Mouse (Mus musculus) gastrocnemius, postnatal 36 days (tissue): ENCODE results near the gene Dtd1. TPM values are rescaled to one million over a fixed set of nuclear protein-coding genes. Genes with fewer than 3 reads are reported as not detected.
"Not testable (repeated sequence)": the region's sequence is repeated elsewhere in the genome, so short reads cannot be mapped to it uniquely, and the experiment has no call there.

ENCODE experiments used
- DNase-seq, 2 experiments: peaks; one replicate each; pipeline ENCODE4 v3.0.0; 2022
- intact Hi-C: fragments of 180-260 bp; cut with DNase I; formaldehyde crosslinking; loops from one replicate; pipeline ENCODE4 v1.15.1; 2025
- long read RNA-seq, 2 experiments: library from polyadenylated mRNA; stranded (forward); transcript quantifications; one replicate each; pipeline ENCODE4 v2.0.0; 2021
- total RNA-seq, 2 experiments: library from RNA; stranded (reverse); gene quantifications; 2 replicates each; pipeline ENCODE4 v1.2.3; 2021

Gene Dtd1
- 10 to 100 TPM; 12.6 to 13.8 TPM for total RNA-seq
- long read RNA-seq, experiment 1, transcript Dtd1-201 (6 exons, 1,350 nt): major isoform, 16 of 18 reads
- long read RNA-seq, experiment 1, partial matches to known transcripts: 1 of 18 reads
- long read RNA-seq, experiment 1, other reads (novel, unspliced or antisense): 1 of 18 reads
- long read RNA-seq, experiment 2, transcript Dtd1-201 (6 exons, 1,350 nt): major isoform, 14 of 18 reads
- long read RNA-seq, experiment 2, partial matches to known transcripts: 2 of 18 reads
- long read RNA-seq, experiment 2, other reads (novel, unspliced or antisense): 2 of 18 reads

DNA sequence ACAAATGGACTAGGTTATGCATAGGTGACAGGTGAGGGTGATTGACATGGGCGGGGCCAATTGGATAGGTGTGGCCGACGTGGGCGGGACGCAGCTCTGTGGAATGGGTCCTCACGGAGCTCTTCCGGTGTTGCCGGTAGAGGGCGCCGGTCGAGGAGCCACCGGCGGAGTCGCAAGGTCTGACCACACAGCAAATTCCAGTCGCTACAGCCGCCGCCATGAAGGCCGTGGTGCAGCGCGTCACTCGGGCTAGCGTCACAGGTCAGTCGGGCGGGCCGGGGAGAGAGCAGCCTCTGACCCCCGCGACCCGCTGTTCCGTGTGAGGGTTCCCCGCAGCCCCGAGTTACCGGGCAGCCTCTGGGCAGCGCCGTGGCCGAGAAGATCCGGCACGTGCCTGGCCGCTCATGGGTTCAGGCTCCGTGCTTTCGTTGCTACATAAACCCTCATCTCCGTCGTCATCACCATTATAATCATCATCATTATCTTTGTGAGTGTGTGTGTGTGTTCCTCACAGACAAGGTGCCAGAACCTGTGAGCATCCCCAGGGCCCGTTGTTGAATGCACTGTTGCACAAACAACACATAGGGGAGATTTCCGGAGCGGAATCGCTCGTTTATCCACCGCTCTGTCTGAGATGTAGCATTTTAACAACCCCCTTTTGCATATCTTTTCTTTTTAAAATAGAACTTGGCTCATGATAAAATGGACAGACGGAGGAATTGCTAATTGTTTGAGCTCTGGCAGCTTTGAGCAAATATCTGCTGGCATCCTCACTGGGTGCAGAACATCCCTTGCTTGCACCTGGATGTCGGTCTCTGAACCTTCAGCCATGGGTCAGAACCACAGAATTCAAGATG lies at the start of gene Dtd1:
Gene Dtd1, plus strand, starts transcription at position 67 of the 857 bp plus-strand sequence.
- intact Hi-C loops: no loop called here
- DNase-seq: peak; percentile 80 to 81

DNA sequence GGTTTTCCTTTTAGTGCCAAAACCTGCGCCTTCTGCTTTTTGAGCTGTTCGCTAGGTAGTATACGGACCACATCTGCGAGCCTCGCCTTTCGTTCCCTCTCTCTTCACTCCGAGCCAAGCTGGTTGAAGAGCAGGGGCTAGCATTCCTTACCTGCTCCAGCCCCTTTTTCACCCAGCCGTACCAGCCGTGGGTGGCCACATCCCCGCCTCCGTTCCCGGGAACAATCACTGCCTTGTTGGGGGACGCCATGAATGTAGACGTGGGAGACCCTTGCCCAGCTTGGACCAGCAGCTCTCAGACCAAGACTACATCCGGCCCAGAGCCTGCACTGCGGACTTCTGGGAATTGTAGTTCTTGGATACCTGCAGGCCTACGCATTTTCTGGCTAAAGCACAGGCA lies 49.2 kb upstream of the Dtd1 start, which contains the start of gene Rbbp9:
Gene Rbbp9, minus strand, starts transcription at position 341 of the 400 bp plus-strand sequence.
- DNase-seq: peak; percentile 25 to 43
- intact Hi-C loops: no loop called here

GRCm38 (mm10) chr2:144553905-144554304 lies 45.8 kb upstream of the Dtd1 start:
- intact Hi-C loops: no loop called here

DNA sequence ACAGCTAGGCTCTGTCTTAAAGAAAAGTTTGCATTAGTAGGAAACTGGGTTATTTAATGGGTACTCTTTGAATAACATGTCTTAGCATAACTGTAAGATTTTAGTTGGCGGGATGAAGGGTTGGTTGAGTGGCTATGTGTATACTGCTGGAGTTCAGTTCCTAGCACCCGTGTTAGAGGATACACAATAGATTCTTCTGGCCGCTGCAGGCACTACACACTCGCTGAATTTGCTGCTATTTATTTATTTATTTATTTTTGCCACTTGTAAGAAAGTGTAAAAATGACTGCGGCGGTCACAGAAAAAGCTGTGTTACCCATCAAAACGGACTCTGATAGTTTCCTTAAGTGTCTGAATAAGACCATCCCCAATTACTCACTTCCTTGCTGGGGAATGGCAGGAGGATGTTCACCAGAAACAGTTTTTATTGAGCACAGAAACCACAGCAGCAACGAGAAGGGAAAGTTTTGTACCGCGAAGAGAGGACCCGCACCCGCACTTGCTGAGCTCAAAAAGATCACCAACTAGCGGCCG lies 44.3 kb upstream of the Dtd1 start:
- DNase-seq: no peak
- intact Hi-C loops: no loop called here

More at GRCm38 (mm10) chr2:144553905-144554304, 45.8 kb upstream of the Dtd1 start:
- no peak for DNase-seq

GRCm38 (mm10) chr2:144555820-144556552 lies 43.7 kb upstream of the Dtd1 start, which contains the start of gene Sec23b:
TSS of gene Sec23b (plus strand) at chr2:144556229.
- intact Hi-C loops: no loop called here
- peak; percentile 92 to 96 for DNase-seq

GRCm38 (mm10) chr2:144588723-144589122 lies 11.0 kb upstream of the Dtd1 start:
- DNase-seq: no peak
- intact Hi-C loops: no loop called here

DNA sequence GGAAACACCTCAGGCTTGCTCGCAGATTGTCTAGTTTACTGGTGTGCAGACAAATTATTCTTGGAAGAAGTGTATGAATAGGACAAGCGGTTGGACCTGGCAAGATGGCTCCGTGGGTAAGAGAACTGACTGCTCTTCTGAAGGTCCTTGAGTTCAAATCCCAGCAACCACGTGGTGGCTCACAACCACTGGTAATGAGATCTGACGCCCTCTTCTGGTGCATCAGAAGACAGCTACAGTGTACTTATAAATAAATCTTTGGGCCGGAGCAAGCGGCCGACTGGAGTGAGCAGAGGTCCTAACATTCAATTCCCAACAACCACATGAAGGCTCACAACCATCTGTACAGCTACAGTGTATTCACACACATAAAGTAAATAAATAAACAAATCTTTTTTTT lies 6.7 kb upstream of the Dtd1 start:
- intact Hi-C loops, DNase-seq: not testable (repeated sequence)

GRCm38 (mm10) chr2:144593951-144594651 lies 5.6 kb upstream of the Dtd1 start, which contains the start of gene Smim26:
TSS of gene Smim26 (plus strand) at chr2:144594054.
- DNase-seq: peak; percentile 61 to 63
- intact Hi-C loops: no loop called here

DNA sequence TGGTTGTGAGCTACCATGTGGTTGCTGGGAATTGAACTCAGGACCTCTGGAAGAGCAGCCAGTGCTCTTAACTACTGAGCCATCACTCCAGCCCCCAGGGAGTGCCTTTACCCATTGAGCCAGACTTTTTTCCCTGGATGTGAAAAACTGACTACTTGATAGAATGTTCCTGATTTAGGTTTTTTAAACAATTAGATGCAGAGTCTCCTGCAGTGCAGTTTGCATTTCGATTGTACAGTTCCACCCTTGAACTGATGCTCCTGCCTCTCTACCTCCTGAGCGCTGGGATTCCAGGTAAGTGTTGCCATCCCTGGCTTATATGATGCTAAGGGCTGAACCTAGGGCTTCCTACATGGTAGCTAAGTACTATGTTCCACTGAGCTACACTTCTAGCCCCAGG lies 1.7 kb upstream of the Dtd1 start:
- DNase-seq: no peak
- intact Hi-C loops: no loop called here

DNA sequence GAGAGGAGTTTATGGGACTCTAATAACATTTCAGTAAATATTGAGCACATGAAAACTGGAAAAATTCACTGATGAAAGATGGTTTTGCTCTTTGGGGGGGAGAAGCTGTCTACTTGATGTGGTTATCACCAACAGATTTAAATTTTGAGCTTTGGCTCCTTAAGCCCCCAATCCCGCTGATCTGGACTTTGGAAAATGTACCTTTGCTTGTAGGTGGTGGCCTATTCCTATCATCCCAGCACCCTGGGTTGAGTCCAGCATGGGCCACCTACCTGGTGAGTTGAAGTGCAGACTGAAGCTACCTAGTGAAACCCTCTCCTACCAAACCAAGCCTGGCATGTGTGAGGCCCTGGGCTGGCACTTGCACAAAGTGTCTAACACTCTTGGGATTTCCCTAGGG lies 1.9 kb downstream of the Dtd1 start:
- no peak for DNase-seq

GRCm38 (mm10) chr2:144613956-144614355 lies 14.3 kb downstream of the Dtd1 start:
- intact Hi-C loops: no loop called here
- DNase-seq: no peak

More for the DNA sequence above, 1.9 kb downstream of the Dtd1 start:
- intact Hi-C loops: no loop called here

DNA sequence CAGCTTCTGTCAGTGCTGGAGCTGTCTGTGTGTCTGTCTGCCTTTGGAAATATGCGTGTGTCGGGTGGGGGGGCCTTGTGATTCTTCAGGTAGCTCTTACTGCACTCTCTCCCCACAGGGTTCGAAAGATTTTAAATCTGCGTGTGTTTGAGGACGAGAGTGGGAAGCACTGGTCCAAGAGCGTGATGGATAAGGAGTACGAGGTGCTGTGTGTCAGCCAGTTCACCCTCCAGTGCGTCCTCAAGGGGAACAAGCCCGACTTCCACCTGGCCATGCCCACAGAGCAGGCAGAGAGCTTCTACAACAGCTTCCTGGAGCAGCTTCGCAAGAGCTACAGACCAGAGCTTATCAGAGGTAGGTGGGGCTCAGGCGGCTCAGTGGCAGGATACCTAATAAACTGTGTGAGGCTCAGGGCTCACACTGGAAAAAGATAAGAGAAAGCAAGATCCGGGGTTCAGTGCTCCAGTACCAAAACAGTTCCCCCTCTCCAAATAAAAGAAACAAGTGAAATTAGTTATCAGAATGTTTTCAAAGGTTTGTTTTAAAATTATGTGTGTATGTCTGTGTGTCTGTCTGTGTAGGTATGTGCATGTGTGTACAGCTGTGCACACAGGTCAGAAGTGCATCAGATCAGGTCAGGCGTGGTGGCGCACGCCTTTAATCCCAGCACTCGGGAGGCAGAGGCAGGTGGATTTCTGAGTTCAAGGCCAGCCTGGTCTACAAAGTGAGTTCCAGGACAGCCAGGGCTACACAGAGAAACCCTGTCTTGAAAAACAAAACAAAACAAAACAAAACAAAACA lies 17.6 kb downstream of the Dtd1 start:
- intact Hi-C loops: no loop called here
- DNase-seq: no peak

- DNase-seq: no peak
- intact Hi-C loops: no loop called here
Measured at GRCm38 (mm10) chr2:144621491-144621890, 21.8 kb downstream of the Dtd1 start.

DNA sequence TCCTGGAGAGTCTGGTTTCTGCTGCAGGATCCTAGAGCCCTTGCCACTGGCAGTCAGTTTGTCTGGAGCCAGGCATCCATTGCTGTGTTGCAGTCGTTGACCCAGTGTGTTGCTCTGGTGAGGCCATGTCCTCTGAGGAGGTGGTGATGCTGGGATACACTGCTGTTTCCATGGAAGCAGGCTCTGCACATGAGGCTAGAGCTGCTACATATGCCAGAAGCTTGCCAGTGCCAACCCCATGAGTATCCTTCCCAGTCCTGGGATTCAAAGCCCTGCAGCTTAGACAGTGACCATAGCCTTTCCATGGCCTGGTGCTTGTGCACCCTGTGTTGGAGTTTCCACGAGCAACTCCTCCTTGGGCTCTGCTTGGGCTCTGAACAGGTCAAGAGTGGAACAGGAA lies 33.9 kb downstream of the Dtd1 start:
- intact Hi-C loops: no loop called here
- no peak for DNase-seq

DNA sequence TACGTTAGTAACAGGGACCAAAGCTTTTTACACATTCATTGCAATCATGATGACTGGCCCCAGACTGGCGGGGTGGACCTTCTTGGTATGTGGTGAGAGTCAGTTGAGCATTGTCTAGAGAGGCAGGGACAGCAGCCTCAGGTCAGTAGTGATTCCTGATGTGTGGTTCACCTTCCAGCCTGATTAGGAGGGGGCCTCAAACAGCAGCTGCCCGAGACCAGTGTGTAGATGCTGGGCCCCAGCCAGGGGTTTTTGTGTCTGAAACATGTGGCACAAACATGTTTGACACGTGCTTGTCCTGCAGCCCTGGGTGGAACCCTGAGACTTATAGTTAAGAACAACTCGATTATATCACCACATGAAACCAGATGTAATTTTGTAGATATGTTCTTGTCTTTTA lies 34.5 kb downstream of the Dtd1 start:
- intact Hi-C loops: no loop called here

DNA sequence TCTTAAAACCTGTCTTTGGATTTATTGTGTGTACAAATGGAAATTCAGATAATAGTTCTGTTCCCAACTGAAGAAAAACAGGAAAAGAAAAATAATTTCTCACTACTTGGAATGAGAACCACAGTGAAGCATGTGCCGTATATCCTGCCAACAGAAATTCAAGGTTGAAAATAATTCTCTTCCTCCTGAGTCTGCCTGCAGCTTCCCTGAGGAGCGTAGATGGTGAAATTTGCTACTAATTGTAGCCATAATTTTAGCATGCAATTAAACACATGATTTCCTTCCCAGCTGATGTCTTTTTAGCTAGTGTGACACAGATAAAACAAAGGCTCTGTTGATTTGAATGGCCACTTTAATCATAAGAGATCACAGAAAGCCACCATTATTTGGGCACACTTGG lies 35.0 kb downstream of the Dtd1 start:
- intact Hi-C loops: loop anchor here (5.0 kb wide), 1 partner anchor 233 kb away; no protein-coding TSS in a partner anchor
- DNase-seq: no peak

More for the DNA sequence above, 34.5 kb downstream of the Dtd1 start:
- no peak for DNase-seq

- peak; percentile 32 to 35 for DNase-seq
- intact Hi-C loops: loop anchor here (5.0 kb wide), 1 partner anchor 232 kb away; no protein-coding TSS in a partner anchor
Measured at GRCm38 (mm10) chr2:144635644-144636320, 36.1 kb downstream of the Dtd1 start.

DNA sequence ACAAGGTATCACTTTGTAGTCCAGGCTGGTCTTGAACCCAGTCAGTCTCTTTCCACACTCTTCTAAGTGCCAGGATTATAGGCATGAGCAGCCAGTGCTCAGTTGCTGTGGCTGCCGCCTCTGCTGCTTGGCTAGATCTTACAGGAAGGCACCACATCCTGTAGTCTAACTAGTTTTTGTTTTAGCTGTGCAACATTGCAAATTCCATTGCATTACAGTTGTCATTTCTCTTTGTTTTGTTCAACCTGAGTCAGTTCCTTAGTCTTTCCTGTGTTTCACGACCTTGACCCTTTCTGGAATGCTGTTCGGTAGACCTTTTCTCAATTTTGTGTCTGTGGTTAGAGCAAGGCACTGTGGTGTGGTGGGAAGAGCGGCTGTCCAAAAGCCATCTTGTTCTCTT lies 37.5 kb downstream of the Dtd1 start:
- intact Hi-C loops: loop anchor here (5.0 kb wide), 1 partner anchor 230 kb away; no protein-coding TSS in a partner anchor
- no peak for DNase-seq
